Mouse (Mus musculus) frontal cortex, postnatal 25 days (tissue): ENCODE data around the gene Clca2.

Experiments
- DNase-seq, 2 experiments: peaks; one replicate each; pipeline ENCODE4 v3.0.0; 2022; ENCODE audit warnings: low spot score in 2 of 2

Gene Clca2

DNA sequence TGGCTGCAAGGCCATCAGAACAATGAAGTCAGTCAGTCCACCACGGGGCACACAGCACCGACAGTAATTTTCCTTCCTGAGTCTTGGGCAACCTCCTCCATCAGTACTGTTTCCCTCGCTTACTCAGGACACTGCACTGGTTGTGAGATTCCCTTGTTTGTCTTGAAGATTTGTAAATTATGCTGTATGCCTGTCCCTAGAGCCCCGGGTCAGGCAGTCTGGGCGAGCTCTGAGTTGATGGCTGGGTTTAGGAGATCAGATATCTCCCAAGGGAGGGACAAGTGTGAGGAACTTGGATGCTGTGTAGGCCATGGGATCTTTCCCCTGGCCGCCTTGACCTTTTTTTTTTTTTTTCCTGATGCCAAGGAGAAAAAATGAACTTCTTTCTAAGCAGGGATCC, at the start of gene Clca2:
TSS of gene Clca2 (minus strand) at position 153 of the 400 bp plus-strand sequence.
- no peak for DNase-seq

GRCm38 (mm10) chr3:145147952-145148351, 48.7 kb upstream of the Clca2 start:
- DNase-seq: no peak

- no peak for DNase-seq
Measured at GRCm38 (mm10) chr3:145147483-145147882, 48.2 kb upstream of the Clca2 start.

DNA sequence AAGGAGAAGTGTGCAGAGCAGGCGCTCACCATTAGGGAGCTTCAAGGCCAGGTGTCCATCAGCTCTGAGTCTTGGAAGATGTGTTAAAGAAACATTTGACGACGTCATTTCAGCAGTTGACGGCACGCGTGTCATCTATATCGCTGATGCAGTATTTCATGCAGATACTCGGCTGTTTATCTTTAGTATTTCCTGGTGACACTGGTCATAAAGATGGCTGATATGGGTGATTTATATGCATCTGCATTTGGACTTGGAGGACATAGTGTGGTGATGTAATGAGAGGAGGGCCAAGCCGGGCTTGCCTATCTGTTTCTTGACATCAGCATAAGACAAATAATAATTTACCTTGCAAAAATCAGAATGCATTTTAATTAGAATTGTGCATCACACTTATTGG, 47.6 kb upstream of the Clca2 start:
- no peak for DNase-seq

GRCm38 (mm10) chr3:145143856-145144255, 44.6 kb upstream of the Clca2 start:
- DNase-seq: no peak

- no peak for DNase-seq
Measured at GRCm38 (mm10) chr3:145142925-145143324, 43.7 kb upstream of the Clca2 start.

DNA sequence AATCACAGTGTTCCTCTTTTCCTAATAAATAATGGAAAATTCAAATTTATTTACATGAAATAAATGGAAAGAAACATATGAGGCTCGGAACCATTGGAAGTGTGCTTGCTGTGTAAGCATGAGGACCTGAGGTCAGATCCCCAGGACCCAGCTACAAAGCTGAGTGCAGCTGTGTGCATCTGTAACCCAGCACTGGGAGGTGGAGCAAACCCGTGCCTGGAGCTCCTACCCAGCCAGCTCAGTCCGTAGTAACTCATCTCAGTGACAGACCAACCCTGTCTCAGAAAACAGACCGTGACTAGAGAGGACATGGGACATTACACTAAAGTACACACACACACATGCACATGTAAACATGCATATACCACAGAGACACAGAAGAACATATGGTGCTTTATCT, 41.0 kb upstream of the Clca2 start:
- no peak for DNase-seq

DNA sequence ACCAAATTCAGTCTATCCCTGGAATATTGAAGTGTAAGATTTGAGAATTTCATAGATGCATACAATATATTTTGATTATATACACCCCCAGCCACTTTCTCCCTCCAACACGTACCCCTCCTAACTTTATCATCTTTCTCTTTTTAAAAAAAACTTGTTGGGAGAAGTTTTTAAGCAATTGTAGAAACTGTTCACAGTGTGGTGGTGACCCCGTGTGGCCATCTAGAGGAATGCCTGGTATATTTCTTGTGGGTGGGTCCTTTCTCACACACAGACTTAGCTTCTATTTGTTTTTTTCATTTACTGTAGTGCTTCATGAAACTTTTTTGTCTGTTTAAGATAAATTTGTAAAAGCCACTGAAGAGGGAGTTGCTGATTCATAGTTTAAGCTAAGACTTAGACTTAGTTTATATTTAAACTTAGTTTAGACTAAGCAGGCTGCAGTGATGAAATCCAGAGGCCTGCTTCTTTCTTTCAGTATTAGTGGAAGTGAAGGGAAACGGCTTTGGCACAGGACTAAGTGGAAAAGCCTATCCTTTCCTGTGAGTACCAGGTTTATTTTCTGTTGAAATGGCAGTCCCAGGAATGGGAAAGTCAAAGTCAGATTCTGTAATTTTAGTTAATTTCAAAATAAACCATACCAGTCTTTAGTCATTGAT, 32.1 kb upstream of the Clca2 start:
- DNase-seq: no peak

- DNase-seq: no peak
Measured at GRCm38 (mm10) chr3:145129356-145129755, 30.1 kb upstream of the Clca2 start.

GRCm38 (mm10) chr3:145126618-145127017, 27.4 kb upstream of the Clca2 start:
- no peak for DNase-seq

DNA sequence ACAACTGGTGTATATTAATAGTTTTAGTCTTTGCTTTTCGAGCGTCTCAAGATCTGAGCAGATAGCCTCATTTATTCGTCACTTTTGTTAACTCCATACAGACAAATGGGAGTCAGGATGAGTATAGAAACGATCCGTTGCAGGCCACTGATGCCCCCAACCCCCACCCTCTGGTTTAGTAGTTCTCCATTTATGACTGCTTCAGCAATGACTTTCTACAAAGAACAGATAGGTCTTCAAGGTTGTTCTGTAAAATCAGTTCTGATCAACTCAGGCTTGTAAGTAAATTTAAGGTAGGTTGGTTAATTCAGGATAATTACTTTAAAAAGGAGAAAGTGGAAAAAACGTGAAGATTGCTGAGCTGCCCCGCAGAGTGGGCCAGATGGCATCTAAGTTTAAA, 20.2 kb upstream of the Clca2 start:
- DNase-seq: no peak

DNA sequence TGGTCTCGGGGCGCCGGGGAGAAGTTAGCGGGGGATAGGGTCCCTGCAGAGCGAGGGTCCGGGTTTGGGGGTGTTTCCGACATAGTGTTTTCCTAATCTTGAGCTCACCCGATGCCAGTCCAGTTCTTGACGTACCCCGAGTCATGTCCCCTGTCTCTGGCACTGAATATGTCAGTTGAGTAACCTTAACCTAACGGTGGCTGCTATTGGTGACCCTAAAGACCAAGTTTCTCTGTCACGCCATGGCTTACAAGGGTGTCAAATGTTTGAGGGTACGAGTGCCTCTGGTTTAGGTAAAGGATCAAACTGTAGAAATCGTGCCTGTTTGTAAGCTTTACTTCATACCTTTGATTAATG, 19.7 kb upstream of the Clca2 start:
- DNase-seq: no peak

GRCm38 (mm10) chr3:145118254-145119001, 19.2 kb upstream of the Clca2 start, which contains the start of gene Odf2l:
TSS of gene Odf2l (plus strand) at chr3:145118588.
- peak; percentile 97 to 98 for DNase-seq

- no peak for DNase-seq
Measured at GRCm38 (mm10) chr3:145117637-145118036, 18.4 kb upstream of the Clca2 start.

DNA sequence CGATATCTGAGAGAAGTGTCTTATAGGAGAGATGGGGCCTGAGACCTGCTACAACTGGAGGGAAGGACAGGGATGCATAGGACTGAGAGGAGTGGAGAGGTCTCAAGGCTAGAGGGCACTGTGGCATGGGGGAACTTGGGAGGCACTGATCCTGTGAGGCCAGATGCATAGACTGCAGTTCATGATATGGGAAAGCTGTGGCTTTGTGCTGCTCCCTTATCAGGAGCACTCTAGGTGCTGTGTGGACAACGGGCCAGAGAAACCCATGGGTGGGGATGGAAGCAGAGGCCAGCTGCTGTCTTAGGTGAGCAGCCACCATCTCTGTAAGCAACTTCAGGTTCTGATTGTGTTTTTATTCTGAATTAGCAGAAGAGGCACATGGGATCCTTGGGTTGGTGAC, 15.9 kb upstream of the Clca2 start:
- DNase-seq: no peak

- DNase-seq: no peak
Measured at GRCm38 (mm10) chr3:145105773-145106504, 6.7 kb upstream of the Clca2 start.

- DNase-seq: no peak
Measured at GRCm38 (mm10) chr3:145105076-145105772, 6.0 kb upstream of the Clca2 start.

DNA sequence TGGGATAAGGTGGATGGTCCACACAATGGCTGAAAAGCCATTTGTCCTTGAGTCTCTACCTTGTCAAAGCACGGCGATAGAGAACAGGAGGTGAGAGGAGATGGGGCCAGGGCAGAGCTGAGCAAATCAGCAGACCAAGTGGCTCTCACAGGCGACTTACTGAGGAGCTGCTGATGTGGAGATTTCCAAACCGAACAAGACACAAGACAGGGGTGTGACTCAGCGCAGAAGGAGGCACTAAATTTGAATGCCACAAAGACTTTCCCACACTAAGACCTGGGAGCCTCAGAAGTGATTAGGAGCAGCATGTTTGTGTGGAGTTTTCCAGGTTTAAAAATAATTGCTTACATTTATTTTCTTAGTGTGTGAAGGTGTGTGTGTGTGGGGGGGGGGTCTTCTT, 4.5 kb upstream of the Clca2 start:
- no peak for DNase-seq

DNA sequence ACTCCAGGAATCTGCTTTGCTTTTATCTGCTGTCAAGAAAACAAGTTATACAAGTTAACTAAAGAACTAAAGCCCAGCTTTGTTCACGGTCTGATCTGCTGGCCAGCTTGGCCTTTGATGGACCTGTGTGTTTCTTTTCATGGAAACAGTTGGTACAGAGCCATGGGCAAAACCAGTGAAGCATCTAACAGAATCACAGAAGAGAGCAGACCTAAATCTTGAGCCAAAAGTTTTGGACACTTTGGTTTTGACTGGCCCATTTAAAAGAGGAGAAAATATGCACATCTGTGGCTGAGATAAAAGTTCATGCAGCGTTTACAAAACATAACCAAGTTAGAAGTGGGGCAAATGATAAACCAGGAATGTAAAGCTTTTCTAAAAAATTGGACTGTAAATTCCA, 4.1 kb upstream of the Clca2 start:
- no peak for DNase-seq

GRCm38 (mm10) chr3:145101891-145102555, 2.8 kb upstream of the Clca2 start:
- DNase-seq: no peak

GRCm38 (mm10) chr3:145087857-145088598, 11.2 kb downstream of the Clca2 start:
- no peak for DNase-seq
